Mouse (Mus musculus) small intestine, adult 2 months (tissue): ENCODE results near the gene Lrrc72. TPM values are rescaled to one million over a fixed set of nuclear protein-coding genes. Genes with fewer than 3 reads are reported as not detected.

ENCODE experiments used
- H3K27ac ChIP-seq: fragments of 200-500 bp; 2 replicates; pipeline ENCODE4 v1.5.1; 2012; ENCODE audit warnings: low read depth, low read length, control low read depth, inconsistent platforms; ENCODE audit not compliant: insufficient read depth
- H3K27me3 ChIP-seq: fragments of 200-500 bp; 2 replicates; pipeline ENCODE4 v1.6.1; 2012; ENCODE audit warnings: mild to moderate bottlenecking, moderate library complexity, low read length, inconsistent platforms; ENCODE audit not compliant: control insufficient read depth, insufficient read depth
- H3K36me3 ChIP-seq: fragments of 200-500 bp; 2 replicates; pipeline ENCODE4 v1.6.1; 2012; ENCODE audit warnings: mild to moderate bottlenecking, low read length, control low read depth, inconsistent platforms; ENCODE audit not compliant: control insufficient read depth, insufficient read depth
- H3K4me1 ChIP-seq: fragments of 200-500 bp; 2 replicates; pipeline ENCODE4 v1.6.1; 2012; ENCODE audit warnings: low read length, inconsistent platforms, mixed read lengths; ENCODE audit not compliant: control insufficient read depth, insufficient read depth, insufficient read length
- H3K4me3 ChIP-seq: fragments of 200-500 bp; 2 replicates; pipeline ENCODE4 v1.5.1; 2012; ENCODE audit warnings: low read depth, mild to moderate bottlenecking, control low read depth, inconsistent platforms, low read length, moderate library complexity
- CTCF ChIP-seq: fragments of 200-500 bp; IDR thresholded peaks from 2 replicates; pipeline ENCODE4 v1.5.1; 2012; ENCODE audit warnings: low read depth, mild to moderate bottlenecking, control low read depth, inconsistent platforms, low read length, moderate library complexity, mixed read lengths; ENCODE audit not compliant: insufficient replicate concordance, insufficient read length; ENCODE audit errors: extremely low read depth
- POLR2A ChIP-seq: fragments of 200-500 bp; IDR thresholded peaks from 2 replicates; pipeline ENCODE4 v1.6.1; 2012; ENCODE audit warnings: low read depth, mild to moderate bottlenecking, control low read depth, inconsistent platforms, low read length, moderate library complexity
- WGBS: fragments of 180-500 bp; shearing (Covaris S2); methylation state at CpG from one replicate; pipeline ENCODE4 v1.1.7; 2018; 5-methylcytosine and 5-hydroxymethylcytosine counted together
- polyA plus RNA-seq: library from polyadenylated mRNA; depleted of rRNA; stranded (reverse); fragments of >200 nt; gene quantifications from 2 replicates; pipeline ENCODE4 v1.2.3, GENCODE M21; 2012; rRNA removed

The Lrrc72 gene
- polyA plus RNA-seq, 1 experiment: not detected

DNA sequence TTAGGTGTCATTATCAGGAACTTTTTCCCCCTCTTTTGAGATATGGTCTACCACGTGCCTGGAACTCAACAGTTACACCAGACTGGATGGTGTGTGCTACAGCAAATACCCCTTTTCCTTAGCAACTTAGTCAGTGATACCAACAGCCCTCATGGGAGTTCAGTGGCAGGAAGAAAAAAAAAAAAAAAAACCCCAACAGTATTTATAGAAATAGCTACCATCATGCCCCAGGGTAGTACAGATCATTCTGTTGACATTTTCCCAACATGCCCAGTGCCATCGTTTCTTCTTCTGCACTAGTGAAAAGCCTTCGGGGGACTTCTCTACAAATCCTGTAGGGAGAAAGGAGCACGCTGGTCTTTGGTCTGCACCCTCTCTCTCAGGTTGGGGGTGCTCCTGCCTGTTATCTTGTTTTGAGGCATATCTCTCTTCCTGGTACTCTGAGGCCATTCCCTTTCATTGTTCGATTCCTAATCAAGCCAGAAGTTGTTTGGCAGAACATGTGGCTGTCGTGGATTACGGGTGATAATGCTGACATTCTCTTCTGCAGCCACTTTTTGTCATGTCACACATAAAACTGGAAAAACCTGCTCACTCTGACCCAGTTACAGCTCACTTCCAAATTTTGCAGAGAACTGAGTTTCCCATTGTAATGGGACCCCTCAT lies 88.9 kb downstream of the Lrrc72 start:
- TF ChIP-seq CTCF (no peak), POLR2A (no peak)
- H3K36me3 ChIP-seq: peaks cover 6% of the 10 kb centered on the region; the same call in 1 of the 2 replicates
- no peaks in the 10 kb centered on the region for H3K27me3 ChIP-seq
- H3K4me3 ChIP-seq: no peak overlapping the region
- WGBS: 25% methylated on average over 7 of the region's 7 CpGs
- peak overlapping the region; percentile 47; the same call in 1 of the 2 replicates for H3K27ac ChIP-seq
- peaks cover 20% of the 10 kb centered on the region; the same call in 1 of the 2 replicates for H3K4me1 ChIP-seq

Other genes starting within 250 kb of the Lrrc72 start
- 227 and 679 TPM in 2 replicates for gene Tspan13, start 210.9 kb downstream of the Lrrc72 start, polyA plus RNA-seq
- gene Ankmy2, start 96.3 kb downstream of the Lrrc72 start, polyA plus RNA-seq: 3.4 and 5.5 TPM in 2 replicates
- gene Bzw2, start 95.3 kb downstream of the Lrrc72 start, polyA plus RNA-seq: 2.5 and 4.8 TPM in 2 replicates
- 0.48 and 3.4 TPM in 2 replicates for gene Sostdc1, start 60.7 kb upstream of the Lrrc72 start, polyA plus RNA-seq
- 0.37 and 0.91 TPM in 2 replicates for gene Ispd, start 128.1 kb upstream of the Lrrc72 start, polyA plus RNA-seq
- gene D630036H23Rik, start 128.8 kb upstream of the Lrrc72 start, polyA plus RNA-seq: 0.56 and 1.2 TPM in 2 replicates